Mouse (Mus musculus): ENCODE measurements around the gene Gm609. TPM values are rescaled to one million over a fixed set of nuclear protein-coding genes. Genes with fewer than 3 reads are reported as not detected.
A peak's percentile ranks its signal among the peaks of the same experiment; 100 is the strongest.
"Not testable (repeated sequence)": the region's sequence is repeated elsewhere in the genome, so short reads cannot be mapped to it uniquely, and the experiment has no call there.

Gene Gm609
- polyA plus RNA-seq, 1 experiment = 0.40 TPM

- TF ChIP-seq CTCF (IDR thresholded peaks at IDR 0.05; ENCODE audit: extremely low read depth, insufficient read depth, low read length) = no peak
- no peak for TF ChIP-seq POLR2A (IDR thresholded peaks at IDR 0.05; ENCODE audit: extremely low read depth, insufficient read depth, low read length)
- H3K4me1 ChIP-seq (ENCODE audit: control insufficient read depth, insufficient read depth, low read length) = no peaks in the 10 kb centered on the region
Measured at GRCm38 (mm10) chr16:45435591-45435990, 57.2 kb downstream of the Gm609 start.

GRCm38 (mm10) chr16:45427651-45428050, 65.1 kb downstream of the Gm609 start:
- H3K4me3 ChIP-seq (ENCODE audit: insufficient read depth, low read length) = no peak overlapping the region
- no peak overlapping the region for H3K27ac ChIP-seq (ENCODE audit: insufficient read depth, low read length)
- no peak for TF ChIP-seq POLR2A (IDR thresholded peaks at IDR 0.05; ENCODE audit: extremely low read depth, insufficient read depth, low read length)
- TF ChIP-seq CTCF (IDR thresholded peaks at IDR 0.05; ENCODE audit: extremely low read depth, insufficient read depth, low read length) = no peak
- H3K4me1 ChIP-seq (ENCODE audit: control insufficient read depth, insufficient read depth, low read length) = no peaks in the 10 kb centered on the region

More at GRCm38 (mm10) chr16:45435591-45435990, 57.2 kb downstream of the Gm609 start:
- H3K4me3 ChIP-seq (ENCODE audit: insufficient read depth, low read length) = no peak overlapping the region
- no peak overlapping the region for H3K27ac ChIP-seq (ENCODE audit: insufficient read depth, low read length)

- H3K4me3 ChIP-seq (ENCODE audit: insufficient read depth, low read length) = no peak overlapping the region
- TF ChIP-seq CTCF (IDR thresholded peaks at IDR 0.05; ENCODE audit: extremely low read depth, insufficient read depth, low read length) = no peak
- no peak for TF ChIP-seq POLR2A (IDR thresholded peaks at IDR 0.05; ENCODE audit: extremely low read depth, insufficient read depth, low read length)
- no peak overlapping the region for H3K27ac ChIP-seq (ENCODE audit: insufficient read depth, low read length)
- no peaks in the 10 kb centered on the region for H3K4me1 ChIP-seq (ENCODE audit: control insufficient read depth, insufficient read depth, low read length)
Measured at GRCm38 (mm10) chr16:45413497-45413896, 79.3 kb downstream of the Gm609 start.

GRCm38 (mm10) chr16:45409064-45409446, 83.7 kb downstream of the Gm609 start:
- H3K4me1 ChIP-seq (ENCODE audit: control insufficient read depth, insufficient read depth, low read length); H3K27ac ChIP-seq (ENCODE audit: insufficient read depth, low read length): not testable (repeated sequence)
- H3K4me3 ChIP-seq (ENCODE audit: insufficient read depth, low read length) = peak overlapping the region; percentile 85

GRCm38 (mm10) chr16:45408425-45409063, 84.2 kb downstream of the Gm609 start, which contains the start of gene Cd200:
Cd200 (minus strand) TSS chr16:45409053.
- Histone ChIP-seq H3K4me3 (ENCODE audit: insufficient read depth, low read length) (peak within 1 kb of the TSS; percentile 85), H3K4me1 (ENCODE audit: control insufficient read depth, insufficient read depth, low read length) (peaks cover 2% of the 10 kb centered on the region), H3K27ac (ENCODE audit: insufficient read depth, low read length) (peak within 1 kb of the TSS; percentile 85)
- peak; percentile 93 for TF ChIP-seq POLR2A (IDR thresholded peaks at IDR 0.05; ENCODE audit: extremely low read depth, insufficient read depth, low read length)
- TF ChIP-seq CTCF (IDR thresholded peaks at IDR 0.05; ENCODE audit: extremely low read depth, insufficient read depth, low read length) = 0 out of 2 replicates have a peak, but pooled peaks have one; percentile 20

- TF ChIP-seq CTCF (IDR thresholded peaks at IDR 0.05; ENCODE audit: extremely low read depth, insufficient read depth, low read length) = no peak
- TF ChIP-seq POLR2A (IDR thresholded peaks at IDR 0.05; ENCODE audit: extremely low read depth, insufficient read depth, low read length) = no peak
- Histone ChIP-seq H3K4me1 (ENCODE audit: control insufficient read depth, insufficient read depth, low read length) (peaks cover 2% of the 10 kb centered on the region), H3K27ac (ENCODE audit: insufficient read depth, low read length) (peak overlapping the region; percentile 85), H3K4me3 (ENCODE audit: insufficient read depth, low read length) (peak overlapping the region; percentile 85)
Measured at GRCm38 (mm10) chr16:45407645-45408400, 84.9 kb downstream of the Gm609 start.

- Histone ChIP-seq H3K4me3 (ENCODE audit: insufficient read depth, low read length) (peak overlapping the region; percentile 85; the same call in 1 of the 2 replicates), H3K4me1 (ENCODE audit: control insufficient read depth, insufficient read depth, low read length) (peaks cover 2% of the 10 kb centered on the region), H3K27ac (ENCODE audit: insufficient read depth, low read length) (no peak overlapping the region)
- no peak for TF ChIP-seq POLR2A (IDR thresholded peaks at IDR 0.05; ENCODE audit: extremely low read depth, insufficient read depth, low read length)
- no peak for TF ChIP-seq CTCF (IDR thresholded peaks at IDR 0.05; ENCODE audit: extremely low read depth, insufficient read depth, low read length)
Measured at GRCm38 (mm10) chr16:45407091-45407490, 85.7 kb downstream of the Gm609 start.

GRCm38 (mm10) chr16:45402951-45403350, 89.8 kb downstream of the Gm609 start:
- H3K4me3 ChIP-seq (ENCODE audit: insufficient read depth, low read length) = no peak overlapping the region
- TF ChIP-seq POLR2A (IDR thresholded peaks at IDR 0.05; ENCODE audit: extremely low read depth, insufficient read depth, low read length) = no peak
- TF ChIP-seq CTCF (IDR thresholded peaks at IDR 0.05; ENCODE audit: extremely low read depth, insufficient read depth, low read length) = no peak
- H3K4me1 ChIP-seq (ENCODE audit: control insufficient read depth, insufficient read depth, low read length) = peaks cover 9% of the 10 kb centered on the region
- H3K27ac ChIP-seq (ENCODE audit: insufficient read depth, low read length) = no peak overlapping the region

GRCm38 (mm10) chr16:45402036-45402435, 90.7 kb downstream of the Gm609 start:
- peaks cover 9% of the 10 kb centered on the region for H3K4me1 ChIP-seq (ENCODE audit: control insufficient read depth, insufficient read depth, low read length)
- TF ChIP-seq CTCF (IDR thresholded peaks at IDR 0.05; ENCODE audit: extremely low read depth, insufficient read depth, low read length) (no peak), POLR2A (IDR thresholded peaks at IDR 0.05; ENCODE audit: extremely low read depth, insufficient read depth, low read length) (no peak)
- H3K27ac ChIP-seq (ENCODE audit: insufficient read depth, low read length) = no peak overlapping the region
- H3K4me3 ChIP-seq (ENCODE audit: insufficient read depth, low read length) = no peak overlapping the region

All from cortical plate, adult 2 months (tissue).